ENCODE assay signal across 22 mouse cellular contexts in the genomic region with DNA sequence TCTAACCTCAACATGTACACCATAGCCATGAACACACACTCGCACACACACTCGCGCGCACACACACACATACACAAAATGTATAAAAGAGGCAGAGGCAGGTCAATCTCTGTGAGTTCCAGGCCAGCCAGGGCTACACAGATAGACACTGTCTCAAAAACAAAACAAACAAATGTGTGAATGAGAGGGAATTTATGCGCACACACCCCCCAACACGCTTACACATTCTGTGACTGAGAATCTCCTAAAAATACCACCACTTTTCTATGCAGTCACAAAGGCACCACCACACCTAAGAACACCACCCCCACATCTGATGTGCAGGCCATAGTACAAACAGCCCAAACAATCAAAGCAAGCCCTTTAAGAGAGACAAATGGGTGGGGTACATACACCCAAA. TPM values are rescaled to one million over a fixed set of nuclear protein-coding genes. Genes with fewer than 3 reads are reported as not detected.
DNase-seq lines count a peak whose midpoint lies in the region; ATAC-seq and TF ChIP-seq lines count a peak whose summit lies in the region.
"Had no signal": no experiment of that assay in that cellular context is flagged by ENCODE, and none has a peak within 500 bp of the region (broad histone marks: within the 10 kb centered on the region; RNA-seq: fewer than 3 reads in every experiment).

No protein-coding gene starts in this region.

- TF ChIP-seq RAD21 in CH12.LX (IDR thresholded peaks at IDR 0.05; ENCODE audit: low read depth, low read length): no peak

- H3K27ac ChIP-seq in layer of hippocampus, adult 2 months: peak overlapping the region; percentile 96
- peak overlapping the region; percentile 25; the same call in 1 of the 2 replicates for H3K27ac ChIP-seq in CH12.LX (ENCODE audit: insufficient read depth, low read depth)
- H3K27ac ChIP-seq in macrophage: peak overlapping the region; percentile 98
- H3K27ac ChIP-seq: embryonic facial prominence, embryonic 12.5 days; forebrain, embryonic 15.5 days; hindbrain, embryonic 12.5 days had no signal

- H3K79me2 ChIP-seq in CH12.LX (replicated peaks; ENCODE audit: control insufficient read depth, extremely low read depth, insufficient read depth, poor library complexity, severe bottlenecking): peaks cover 94% of the 10 kb centered on the region
- H3K79me2 ChIP-seq in macrophage (ENCODE audit: inconsistent target): peaks cover 89% of the 10 kb centered on the region

- dilution Hi-C loops in CH12.LX (cut with MboI; ENCODE audit: extremely low pct_ligation_motif_present, extremely low pct_unique_long_range_greater_than_20kb, low sequenced_read_pairs): no loop called here

- H3K4me3 ChIP-seq in layer of hippocampus, adult 2 months: no peak overlapping the region
- peak overlapping the region; percentile 17 for H3K4me3 ChIP-seq in megakaryocyte, embryonic 14.5 days (replicated peaks)
- H3K4me3 ChIP-seq in CH12.LX (replicated peaks in 1 of 3; ENCODE audit: low read depth in 2 of 3, low read length in 2 of 3, poor library complexity in 1 of 3): no peak overlapping the region
- H3K4me3 ChIP-seq in macrophage (ENCODE audit: inconsistent target): no peak overlapping the region
- H3K4me3 ChIP-seq: embryonic facial prominence, embryonic 12.5 days; forebrain, embryonic 15.5 days; hindbrain, embryonic 12.5 days had no signal

- in situ Hi-C loops in CH12.LX (cut with MboI; ENCODE audit: low pct_ligation_motif_present, low pct_unique_long_range_greater_than_20kb, low sequenced_read_pairs): loop anchor here (25.0 kb wide), 1 partner anchor 1400 kb away; a partner anchor contains a TSS

- peaks cover 29% of the 10 kb centered on the region for H3K36me3 ChIP-seq in megakaryocyte, embryonic 14.5 days (replicated peaks; ENCODE audit: low read length)
- peaks cover 13 to 42% of the 10 kb centered on the region in 2 experiments for H3K36me3 ChIP-seq in CH12.LX (replicated peaks in 1 of 2; ENCODE audit: control insufficient read depth in 1 of 2, insufficient read depth in 1 of 2, low read length in 1 of 2)
- H3K36me3 ChIP-seq in macrophage (ENCODE audit: inconsistent target): no peaks in the 10 kb centered on the region

- H3K9ac ChIP-seq in CH12.LX (ENCODE audit: insufficient read depth, low read depth): no peak overlapping the region
- H3K9ac ChIP-seq: embryonic facial prominence, embryonic 12.5 days; forebrain, embryonic 15.5 days; hindbrain, embryonic 12.5 days had no signal

- no peak for DNase-seq in layer of hippocampus, adult 2 months (ENCODE audit: low spot score in 2 of 2)
- no peak for DNase-seq in layer of hippocampus, adult 11-12 months (ENCODE audit: low spot score)
- no peak for DNase-seq in CH12.LX (ENCODE audit: extremely low read depth)
- DNase-seq: adrenal gland, adult 8-10 months; adrenal gland, postnatal 36 days; cerebellum, adult 11 months; cerebellum, adult 8-10 months; cerebellum, postnatal 14 days; gastrocnemius, postnatal 10 days; heart, postnatal 10 days; heart, postnatal 4 days had no signal

- H3K9me3 ChIP-seq in megakaryocyte, embryonic 14.5 days: no peaks in the 10 kb centered on the region
- no peaks in the 10 kb centered on the region for H3K9me3 ChIP-seq in CH12.LX (replicated peaks; ENCODE audit: low read length)
- H3K9me3 ChIP-seq: embryonic facial prominence, embryonic 12.5 days; forebrain, embryonic 15.5 days; G1E; hindbrain, embryonic 12.5 days had no signal

- H3K4me1 ChIP-seq in megakaryocyte, embryonic 14.5 days: peaks cover 91% of the 10 kb centered on the region
- H3K4me1 ChIP-seq in CH12.LX (ENCODE audit: control insufficient read depth in 1 of 2, insufficient read depth in 2 of 2): peaks cover 19 to 72% of the 10 kb centered on the region in 2 experiments

- no peak for TF ChIP-seq CTCF in layer of hippocampus, adult 2 months (conservative IDR thresholded peaks at IDR 0.05)
- TF ChIP-seq CTCF in CH12.LX (conservative IDR thresholded peaks at IDR 0.05 in 1 of 2, IDR thresholded peaks at IDR 0.05 in 1 of 2; ENCODE audit: low read depth in 2 of 2, low read length in 2 of 2): no peak

- TF ChIP-seq POLR2A in CH12.LX (IDR thresholded peaks at IDR 0.05; ENCODE audit: low read depth, low read length): no peak

- H3K4me2 ChIP-seq in CH12.LX (ENCODE audit: insufficient read depth, low read depth, poor library complexity, severe bottlenecking): peak overlapping the region; percentile 5; the same call in 1 of the 2 replicates
- H3K4me2 ChIP-seq: embryonic facial prominence, embryonic 12.5 days; forebrain, embryonic 15.5 days; hindbrain, embryonic 12.5 days had no signal

- no peak for TF ChIP-seq EP300 in CH12.LX (IDR thresholded peaks at IDR 0.05; ENCODE audit: low read length)

- WGBS in macrophage (ENCODE audit: missing documents): 96% methylated on average over 6 of the region's 6 CpGs

- no peaks in the 10 kb centered on the region for H3K27me3 ChIP-seq in megakaryocyte, embryonic 14.5 days (replicated peaks)
- H3K27me3 ChIP-seq in CH12.LX (replicated peaks): no peaks in the 10 kb centered on the region
- H3K27me3 ChIP-seq: embryonic facial prominence, embryonic 12.5 days; forebrain, embryonic 15.5 days; hindbrain, embryonic 12.5 days had no signal

- no peak for ATAC-seq in megakaryocyte, adult 5-6 weeks (ENCODE audit: poor library complexity, severe bottlenecking)
- no peak for ATAC-seq in granulocyte monocyte progenitor cell, adult 5-6 weeks (replicated peaks; ENCODE audit: poor library complexity, severe bottlenecking)
- ATAC-seq: forebrain, embryonic 15.5 days; hindbrain, embryonic 16.5 days had no signal

TF ChIP-seq in CH12.LX, 34 proteins besides CTCF, POLR2A, EP300 and RAD21:
- TF ChIP-seq MAFK (IDR thresholded peaks at IDR 0.05; ENCODE audit: insufficient replicate concordance, low read length) (no peak), CHD2 (IDR thresholded peaks at IDR 0.05; ENCODE audit: low read length) (0 out of 2 replicates have a peak, but pooled peaks have one; percentile 9), MEF2A (IDR thresholded peaks at IDR 0.05; ENCODE audit: borderline replicate concordance, low read depth, low read length) (peak; percentile 77)

RNA-seq across cellular contexts. Expression of a gene that starts 19.7 kb away (rescaled TPM):
- 10 to 100 TPM; 24.7 to 28.6 TPM for total RNA-seq in layer of hippocampus, adult 2 months (2021)
- polyA plus RNA-seq in megakaryocyte, embryonic 14.5 days (2012; ENCODE audit: insufficient read depth, low replicate concordance): 0.17 TPM in 1 of 2 replicates, not detected in the other
- total RNA-seq in megakaryocyte, adult 5-6 weeks (2015): 0.45 and 1.2 TPM in 2 replicates
- total RNA-seq in megakaryocyte, adult 5-6 weeks (2017): 1.7 and 4.1 TPM in 2 replicates
- 0.25 and 0.29 TPM in 2 replicates for total RNA-seq in CH12.LX (2012; rRNA removed)
- total RNA-seq in CH12.LX (2014; rRNA removed): 0.11 TPM in 1 of 2 replicates, not detected in the other
- 0.15 and 0.21 TPM in 2 replicates for polyA plus RNA-seq in CH12.LX (2012; ENCODE audit: insufficient read length, low read depth)
- not detected for total RNA-seq in macrophage (2018; cell fraction: chromatin; rRNA removed)
- total RNA-seq in macrophage (2018; cell fraction: cytosol; rRNA removed): not detected
- total RNA-seq in macrophage (2018; cell fraction: nucleus; rRNA removed): under 1 TPM in 1 of 26 experiments, not detected in 25; 0.15 TPM
- 0.09 TPM in 1 of 3 replicates, not detected in the others for polyA plus RNA-seq in macrophage (2018)
- 5.6 and 7.6 TPM in 2 replicates for total RNA-seq in granulocyte monocyte progenitor cell, adult 5-6 weeks (2014; fragmentation: Nextera tagmentation)
- 7.2 and 7.5 TPM in 2 replicates for total RNA-seq in granulocyte monocyte progenitor cell, adult 5-6 weeks (2017)
- total RNA-seq: common myeloid progenitor, adult 5-6 weeks; heart, postnatal 10 days; heart, postnatal 4 days had no signal
- polyA plus RNA-seq: G1E; heart, embryonic 14.5 days had no signal

RNA-seq across cellular contexts. Expression of a gene that starts 20.3 kb away (rescaled TPM):
- total RNA-seq in layer of hippocampus, adult 2 months (2021): 10 to 100 TPM; 24.0 to 26.4 TPM
- polyA plus RNA-seq in megakaryocyte, embryonic 14.5 days (2012; ENCODE audit: insufficient read depth, low replicate concordance): 7.9 and 11.9 TPM in 2 replicates
- total RNA-seq in megakaryocyte, adult 5-6 weeks (2015): 39.6 and 48.4 TPM in 2 replicates
- 65.4 and 292 TPM in 2 replicates for total RNA-seq in megakaryocyte, adult 5-6 weeks (2017)
- total RNA-seq in CH12.LX (2012; rRNA removed) (25.8 and 31.0 TPM in 2 replicates), CH12.LX (2014; rRNA removed) (23.4 and 25.7 TPM in 2 replicates)
- polyA plus RNA-seq in CH12.LX (2012; ENCODE audit: insufficient read length, low read depth) (44.2 and 52.7 TPM in 2 replicates), macrophage (2018) (32.6 to 331 TPM (median 56.6 TPM) in 3 replicates)
- 100 to 1,000 TPM in 25 of 26 experiments, 10 to 100 TPM in 1; 89.5 to 362 (median 173) TPM for total RNA-seq in macrophage (2018; cell fraction: chromatin; rRNA removed)
- 10 to 100 TPM; 31.3 to 87.6 (median 56.0) TPM for total RNA-seq in macrophage (2018; cell fraction: cytosol; rRNA removed)
- 100 to 1,000 TPM in 24 of 26 experiments, 10 to 100 TPM in 2; 88.5 to 441 (median 144) TPM for total RNA-seq in macrophage (2018; cell fraction: nucleus; rRNA removed)
- 22.5 and 42.2 TPM in 2 replicates for total RNA-seq in granulocyte monocyte progenitor cell, adult 5-6 weeks (2014; fragmentation: Nextera tagmentation)
- 25.2 and 105 TPM in 2 replicates for total RNA-seq in granulocyte monocyte progenitor cell, adult 5-6 weeks (2017)

Comparison
In these comparisons a context has a peak if more than half of its experiments do, and no peak if none do; other contexts are left out.
1. H3K27ac ChIP-seq: peak in every context shown above with its lines; median percentile 98 in macrophage; 96 in layer of hippocampus, adult 2 months; 25 in CH12.LX.